Mouse (Mus musculus) kidney, adult 2 months (tissue): ENCODE measurements at regions not wholly inside any gene's neighbourhood (a gene's known extent, or its start where the extent isn't known, plus 50 kb on each side); places are given as distances from the start of the nearest gene placed in this dataset.

Experiments
- CTCF ChIP-seq: fragments of 200-500 bp; conservative IDR thresholded peaks from 2 replicates; pipeline ENCODE4 v1.5.1; 2011; ENCODE audit warnings: low read depth, mild to moderate bottlenecking, control low read depth, low read length, moderate library complexity, mixed read lengths; ENCODE audit not compliant: insufficient read depth, insufficient read length
- POLR2A ChIP-seq: fragments of 200-500 bp; IDR thresholded peaks from one replicate; pipeline ENCODE4 v1.6.1; 2011; ENCODE audit warnings: low read depth, low read length, control low read depth

DNA sequence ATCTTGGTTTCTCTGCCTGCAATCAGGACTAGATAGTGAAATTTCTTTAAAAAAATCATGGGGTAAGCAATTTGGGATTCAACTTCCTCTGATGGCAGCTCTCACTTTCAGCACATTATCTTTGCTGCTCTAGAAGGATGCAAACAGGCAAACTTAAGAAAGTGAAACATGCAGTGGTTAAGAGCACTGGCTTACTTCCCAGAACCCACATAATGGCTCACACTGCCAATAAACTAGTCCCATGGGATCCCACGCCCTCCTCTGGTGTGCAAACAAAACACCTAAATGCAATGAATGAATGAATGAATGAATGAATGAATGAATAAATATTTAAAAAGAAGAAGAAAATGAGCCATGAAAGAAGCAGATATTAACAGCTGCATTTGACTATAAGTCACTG lies 356.1 kb upstream of the Kif2a start:
- TF ChIP-seq POLR2A, result no peak
- no peak for TF ChIP-seq CTCF
